Mouse (Mus musculus) neural tube, embryonic 13.5 days (tissue): Measurements from ENCODE around the gene Dennd1a. TPM values are rescaled to one million over a fixed set of nuclear protein-coding genes. Genes with fewer than 3 reads are reported as not detected.

ENCODE experiments used
- ATAC-seq: fragments of 200-750 bp; cut with Nextera tagmentation; 2 replicates; pipeline ENCODE4 v1.8.0; 2017; ENCODE audit warnings: low read depth, mild to moderate bottlenecking, moderate TSS enrichment, moderate library complexity
- H3K27ac ChIP-seq: fragments of 300-500 bp; sonication (generic); replicated peaks from 2 replicates; pipeline ENCODE4 v1.5.1; 2015; ENCODE audit warnings: moderate library complexity, mild to moderate bottlenecking, inconsistent platforms
- H3K27me3 ChIP-seq: fragments of 300-500 bp; sonication (generic); 2 replicates; pipeline ENCODE4 v1.6.1; 2015; ENCODE audit warnings: mild to moderate bottlenecking, inconsistent platforms
- H3K36me3 ChIP-seq: fragments of 300-500 bp; sonication (generic); 2 replicates; pipeline ENCODE4 v1.6.1; 2015; ENCODE audit warnings: mild to moderate bottlenecking, inconsistent platforms
- H3K4me1 ChIP-seq: fragments of 300-500 bp; sonication (generic); replicated peaks from 2 replicates; pipeline ENCODE4 v1.6.1; 2015; ENCODE audit warnings: inconsistent platforms
- H3K4me2 ChIP-seq: fragments of 300-500 bp; sonication (generic); 2 replicates; pipeline ENCODE4 v1.6.1; 2015; ENCODE audit warnings: inconsistent platforms, mild to moderate bottlenecking, moderate library complexity
- H3K4me3 ChIP-seq: fragments of 300-500 bp; sonication (generic); 2 replicates; pipeline ENCODE4 v1.5.1; 2015; ENCODE audit warnings: mild to moderate bottlenecking, inconsistent platforms
- H3K9ac ChIP-seq: fragments of 300-500 bp; sonication (generic); 2 replicates; pipeline ENCODE4 v1.6.1; 2015; ENCODE audit warnings: moderate library complexity, mild to moderate bottlenecking, inconsistent platforms
- H3K9me3 ChIP-seq: fragments of 300-500 bp; sonication (generic); 2 replicates; pipeline ENCODE4 v1.6.1; 2016; ENCODE audit warnings: inconsistent platforms
- WGBS: fragments of 180-500 bp; shearing (Covaris S2); methylation state at CpG from one replicate; pipeline ENCODE4 v1.1.7; 2015; 5-methylcytosine and 5-hydroxymethylcytosine counted together
- polyA plus RNA-seq: library from polyadenylated mRNA; unstranded; fragments of >200 nt; fragmentation: Nextera tagmentation; extraction: Ambion mirVana; gene quantifications from 2 replicates; pipeline ENCODE4 v1.2.1, GENCODE M21; 2015

Dennd1a gene
- polyA plus RNA-seq, 1 experiment from 2014 or later = 14.6 TPM

DNA sequence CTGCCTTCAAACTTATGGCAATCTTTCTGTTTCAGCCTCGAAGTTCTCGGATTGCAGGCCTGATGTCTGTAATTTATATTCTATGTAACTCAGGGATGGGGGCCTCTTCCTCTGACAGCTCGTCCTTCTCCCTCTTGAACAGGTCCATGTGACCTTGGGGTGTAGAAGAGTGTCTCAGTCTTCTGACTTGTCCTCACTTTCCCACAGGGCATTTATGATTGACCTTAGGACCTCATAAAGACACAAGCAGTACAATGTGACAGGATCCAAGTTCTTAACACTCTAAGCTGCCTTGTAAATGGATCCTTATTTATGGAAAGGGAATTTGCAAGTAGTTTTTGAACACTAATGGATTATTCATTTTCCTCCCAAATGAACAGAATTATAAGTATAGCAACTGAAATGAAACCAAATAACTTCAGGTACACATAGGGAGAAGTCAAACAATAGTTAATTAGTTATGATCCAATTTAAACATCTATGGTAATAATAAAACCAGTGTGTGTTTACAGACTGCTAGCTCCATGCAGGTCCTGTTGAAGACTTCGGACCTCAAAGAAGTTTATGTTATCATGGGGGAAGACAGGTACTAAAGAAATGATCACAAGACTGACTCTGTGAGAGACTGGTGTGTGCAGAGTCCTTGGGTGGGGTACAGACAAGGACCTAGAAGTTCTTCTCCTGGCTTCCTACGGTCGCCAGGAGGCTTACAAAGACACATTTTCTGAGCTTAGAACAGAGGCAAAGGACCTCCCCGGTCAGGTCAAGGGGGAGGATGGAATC is 448.8 kb downstream of the Dennd1a start:
- H3K27ac ChIP-seq = no peak overlapping the region
- H3K36me3 ChIP-seq = peaks cover 3% of the 10 kb centered on the region; the same call in 1 of the 2 replicates
- H3K4me3 ChIP-seq = no peak overlapping the region
- peaks cover 16% of the 10 kb centered on the region for H3K4me1 ChIP-seq
- 84% methylated on average over 7 of the region's 7 CpGs for WGBS
- H3K27me3 ChIP-seq = no peaks in the 10 kb centered on the region
- no peak overlapping the region for H3K4me2 ChIP-seq
- ATAC-seq = no peak
- H3K9ac ChIP-seq = no peak overlapping the region
- no peaks in the 10 kb centered on the region for H3K9me3 ChIP-seq

DNA sequence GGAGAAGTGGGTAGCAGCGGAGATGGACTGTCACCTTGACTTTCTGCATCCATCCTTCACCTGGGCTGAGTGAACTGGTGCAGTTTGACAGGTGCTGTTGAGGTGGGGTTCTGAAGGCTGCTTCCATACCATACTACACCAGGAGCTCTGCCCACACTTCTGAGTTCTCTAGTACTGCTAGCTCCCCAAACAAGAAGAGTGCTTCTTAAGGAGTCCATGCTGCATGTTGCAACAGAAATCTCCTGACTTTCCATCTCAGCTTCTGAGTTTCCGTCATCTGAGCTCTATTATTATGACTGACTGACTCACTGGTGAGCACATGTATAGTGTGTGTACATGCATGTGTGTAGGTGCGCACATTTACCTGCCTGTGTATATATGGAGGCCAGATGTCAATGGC is 449.6 kb downstream of the Dennd1a start:
- no peaks in the 10 kb centered on the region for H3K27me3 ChIP-seq
- H3K36me3 ChIP-seq = peaks cover 3% of the 10 kb centered on the region; the same call in 1 of the 2 replicates
- no peak overlapping the region for H3K4me3 ChIP-seq
- peaks cover 7% of the 10 kb centered on the region for H3K4me1 ChIP-seq
- no peak overlapping the region for H3K27ac ChIP-seq
- ATAC-seq = no peak
- no peaks in the 10 kb centered on the region for H3K9me3 ChIP-seq
- 98% methylated on average over 3 of the region's 3 CpGs for WGBS
- H3K9ac ChIP-seq = no peak overlapping the region
- no peak overlapping the region for H3K4me2 ChIP-seq

DNA sequence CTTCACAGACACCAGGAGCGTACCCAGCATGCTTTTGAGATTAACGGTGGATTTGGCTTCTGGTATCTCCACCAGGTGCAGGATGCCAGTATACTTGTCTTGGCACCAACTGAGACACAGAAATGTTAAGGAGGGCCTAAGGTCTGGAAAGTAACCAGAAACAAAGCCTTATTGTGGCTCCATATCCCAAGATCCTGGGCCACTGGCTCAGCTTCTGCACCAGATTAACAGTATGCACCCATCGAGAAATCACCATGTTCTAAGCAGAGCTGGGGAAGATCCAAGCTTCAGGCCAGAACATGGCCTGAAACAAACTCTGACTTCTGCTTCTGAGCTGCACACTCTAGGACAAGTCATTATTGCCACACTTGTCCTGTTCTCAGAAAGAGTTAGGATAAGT is 450.3 kb downstream of the Dennd1a start:
- H3K4me2 ChIP-seq = no peak overlapping the region
- no peak overlapping the region for H3K27ac ChIP-seq
- H3K9ac ChIP-seq = no peak overlapping the region
- WGBS = 98% methylated on average over 3 of the region's 3 CpGs
- peaks cover 1% of the 10 kb centered on the region for H3K4me1 ChIP-seq
- no peaks in the 10 kb centered on the region for H3K9me3 ChIP-seq
- H3K36me3 ChIP-seq = peaks cover 3% of the 10 kb centered on the region; the same call in 1 of the 2 replicates
- no peak overlapping the region for H3K4me3 ChIP-seq
- no peak for ATAC-seq
- no peaks in the 10 kb centered on the region for H3K27me3 ChIP-seq

DNA sequence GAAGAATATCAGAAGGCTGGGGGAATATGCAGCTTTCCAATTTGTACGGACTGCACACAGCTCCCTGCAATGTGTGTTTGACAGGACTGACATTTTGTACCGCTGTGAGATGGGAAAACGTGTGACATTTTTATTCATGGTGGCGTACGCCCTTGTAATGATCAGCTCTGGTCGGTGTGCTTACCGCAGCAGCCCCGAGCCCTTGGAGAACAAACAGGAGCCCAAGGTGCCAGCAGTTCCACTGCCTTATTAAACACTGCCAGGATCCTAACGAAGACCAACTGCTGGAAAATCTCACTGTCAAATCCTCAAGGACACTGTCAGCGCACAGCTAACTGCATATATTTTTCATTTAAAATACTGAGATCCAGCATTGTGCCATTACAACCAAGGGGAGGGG is 454.9 kb downstream of the Dennd1a start:
- Histone ChIP-seq H3K9me3 (no peaks in the 10 kb centered on the region), H3K9ac (no peak overlapping the region), H3K4me2 (no peak overlapping the region), H3K27me3 (no peaks in the 10 kb centered on the region), H3K27ac (no peak overlapping the region), H3K36me3 (no peaks in the 10 kb centered on the region; the same call in 1 of the 2 replicates), H3K4me1 (peaks cover 20% of the 10 kb centered on the region), H3K4me3 (no peak overlapping the region)
- 86% methylated on average over 10 of the region's 10 CpGs for WGBS
- ATAC-seq = no peak

DNA sequence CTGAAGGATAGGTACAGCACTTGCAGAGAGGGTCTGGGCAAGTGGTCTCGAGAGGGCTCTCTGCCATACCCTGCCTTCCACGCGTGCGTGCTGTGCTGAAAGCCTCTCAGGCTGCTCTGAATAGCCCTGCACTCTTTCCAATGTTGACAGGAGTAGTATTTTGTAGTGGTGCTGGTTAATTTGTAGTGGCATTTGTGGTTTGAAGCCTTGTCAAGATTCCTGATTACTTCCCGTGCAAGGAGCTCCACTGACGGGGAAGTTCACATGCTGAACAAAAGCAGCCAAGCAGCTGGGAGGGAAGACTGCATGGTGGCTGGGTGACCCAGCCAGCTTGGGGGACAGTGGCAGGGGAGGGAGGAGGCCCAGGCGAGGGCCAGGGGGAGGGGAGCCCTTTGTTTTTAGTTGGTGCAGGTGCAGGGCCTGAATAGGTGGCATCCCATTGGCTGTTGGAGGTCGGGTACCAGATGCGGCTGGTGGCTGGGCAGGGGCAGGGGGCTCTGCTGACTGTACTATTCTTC is 457.4 kb downstream of the Dennd1a start:
- Histone ChIP-seq H3K4me3 (no peak overlapping the region), H3K9ac (no peak overlapping the region), H3K27ac (peak overlapping the region; percentile 38; the same call in 1 of the 2 replicates), H3K4me1 (peaks cover 20% of the 10 kb centered on the region), H3K27me3 (no peaks in the 10 kb centered on the region), H3K4me2 (no peak overlapping the region), H3K36me3 (no peaks in the 10 kb centered on the region), H3K9me3 (no peaks in the 10 kb centered on the region)
- ATAC-seq = peak; percentile 60
- 24% methylated on average over 9 of the region's 9 CpGs for WGBS

DNA sequence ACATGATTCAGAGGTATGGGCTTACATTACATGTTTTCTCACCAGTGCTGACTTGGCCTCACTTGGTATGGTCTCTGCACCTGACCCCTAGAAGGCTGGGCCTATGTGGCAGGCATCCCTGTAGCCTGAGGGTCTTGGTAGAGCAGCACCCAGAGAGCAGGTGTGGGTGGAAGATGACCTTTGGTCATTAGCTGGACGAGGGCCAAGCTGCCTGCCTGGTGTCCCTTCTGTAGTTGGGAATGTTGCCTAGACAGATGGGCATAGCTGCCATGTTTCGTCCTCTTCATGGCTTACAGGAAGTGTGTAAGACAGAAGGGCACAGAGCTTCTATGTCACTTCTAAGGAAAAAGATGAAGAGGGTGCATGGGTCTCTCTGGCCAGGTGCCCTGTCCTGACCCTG is 463.4 kb downstream of the Dennd1a start:
- Histone ChIP-seq H3K9me3 (no peaks in the 10 kb centered on the region), H3K4me1 (peaks cover 43% of the 10 kb centered on the region), H3K27ac (no peak overlapping the region), H3K36me3 (no peaks in the 10 kb centered on the region), H3K9ac (no peak overlapping the region), H3K4me2 (no peak overlapping the region), H3K4me3 (no peak overlapping the region), H3K27me3 (no peaks in the 10 kb centered on the region)
- ATAC-seq = no peak
- WGBS = 96% methylated on average over 2 of the region's 2 CpGs

DNA sequence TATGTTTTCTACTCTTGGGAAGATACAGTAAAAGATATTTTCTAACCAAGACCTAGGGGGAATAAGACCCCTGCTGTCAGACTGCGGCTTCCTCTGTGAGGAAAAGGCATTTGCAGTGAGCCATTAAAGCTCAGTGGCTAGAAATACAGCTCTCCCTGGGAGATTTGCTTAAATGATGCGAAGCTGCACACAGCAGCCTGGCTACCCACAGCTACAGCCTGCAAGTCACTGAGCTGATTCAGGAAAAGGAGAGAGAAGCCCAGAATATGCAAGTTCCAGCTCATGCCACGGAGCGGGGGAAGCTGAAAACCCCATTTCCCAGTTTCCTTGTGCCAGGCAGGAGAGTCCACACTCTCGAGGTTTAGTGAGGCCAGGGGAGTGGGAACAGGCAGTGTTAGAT is 465.1 kb downstream of the Dennd1a start:
- H3K9ac ChIP-seq = peak overlapping the region; percentile 32; the same call in 1 of the 2 replicates
- H3K4me1 ChIP-seq = peaks cover 56% of the 10 kb centered on the region
- no peaks in the 10 kb centered on the region for H3K9me3 ChIP-seq
- WGBS = 44% methylated on average over 5 of the region's 5 CpGs
- no peak for ATAC-seq
- H3K4me3 ChIP-seq = no peak overlapping the region
- no peaks in the 10 kb centered on the region for H3K27me3 ChIP-seq
- no peaks in the 10 kb centered on the region for H3K36me3 ChIP-seq
- H3K27ac ChIP-seq = peak overlapping the region; percentile 79
- H3K4me2 ChIP-seq = no peak overlapping the region

DNA sequence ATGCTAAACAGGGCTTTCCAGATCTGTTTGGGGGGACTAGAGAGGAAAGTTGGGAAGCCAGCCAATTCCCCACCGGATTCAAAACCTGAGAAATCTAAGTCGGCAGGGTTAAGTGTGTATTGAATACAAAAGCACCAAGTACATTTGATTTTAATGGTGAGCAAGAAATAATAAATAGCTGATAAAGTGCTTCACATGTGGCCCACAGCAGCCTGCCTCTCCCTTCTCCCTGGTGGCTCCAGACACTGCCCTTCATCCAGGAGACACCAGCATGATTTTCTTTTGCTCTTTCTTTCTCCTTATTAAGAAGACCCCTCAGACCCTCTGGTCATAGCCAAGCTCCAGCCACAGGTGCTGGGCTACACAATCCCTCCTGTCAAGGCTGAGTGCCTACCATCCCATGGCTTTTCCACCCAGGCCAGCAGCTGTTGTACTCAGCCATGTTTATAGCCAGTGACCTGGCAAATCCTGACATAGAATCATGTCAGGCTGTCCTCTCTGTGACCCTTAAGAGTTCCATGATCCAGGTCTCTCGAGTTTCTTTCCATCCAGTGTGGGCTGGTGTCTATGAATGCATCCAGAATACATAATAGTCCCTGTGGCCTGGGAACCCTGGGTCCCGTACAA is 467.6 kb downstream of the Dennd1a start:
- H3K4me2 ChIP-seq = no peak overlapping the region
- H3K9me3 ChIP-seq = no peaks in the 10 kb centered on the region
- peak overlapping the region; percentile 78 for H3K27ac ChIP-seq
- no peaks in the 10 kb centered on the region for H3K36me3 ChIP-seq
- no peaks in the 10 kb centered on the region for H3K27me3 ChIP-seq
- no peak overlapping the region for H3K9ac ChIP-seq
- WGBS = 29% methylated on average over 4 of the region's 4 CpGs
- peaks cover 56% of the 10 kb centered on the region for H3K4me1 ChIP-seq
- no peak for ATAC-seq
- H3K4me3 ChIP-seq = no peak overlapping the region

DNA sequence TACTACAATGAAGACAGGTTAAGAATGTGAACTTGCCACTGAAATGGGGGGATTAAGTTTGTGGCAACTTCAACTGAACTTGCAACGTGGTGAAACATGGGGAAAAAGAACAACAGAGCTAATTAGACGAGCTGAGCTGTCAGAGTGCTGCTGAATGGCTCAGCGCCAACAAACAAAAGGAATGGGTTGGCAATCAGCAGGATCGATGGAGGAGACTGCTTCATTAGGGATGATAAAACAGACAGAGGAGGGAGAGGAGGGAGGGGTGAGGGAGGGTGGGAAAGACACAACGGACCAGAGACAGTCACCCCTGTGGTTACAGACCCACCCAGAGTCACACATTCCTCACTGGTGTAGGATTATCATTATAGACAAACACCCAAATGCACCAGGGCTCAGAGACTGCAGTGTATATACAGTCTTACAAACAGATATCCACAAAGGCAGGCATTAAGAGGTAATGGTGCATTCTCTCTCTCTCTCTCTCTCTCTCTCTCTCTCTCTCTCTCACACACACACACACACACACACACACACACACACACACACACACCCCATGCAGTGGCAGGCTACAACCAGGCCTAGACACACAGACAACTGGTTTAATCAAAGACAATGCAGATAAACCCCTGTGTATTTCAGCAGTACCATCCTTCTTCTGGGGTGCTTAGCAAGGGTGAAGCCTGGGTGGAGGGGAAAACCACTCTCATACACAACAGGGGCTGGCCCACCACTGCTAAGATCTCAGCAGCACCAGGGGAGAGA is 468.2 kb downstream of the Dennd1a start:
- no peaks in the 10 kb centered on the region for H3K9me3 ChIP-seq
- no peaks in the 10 kb centered on the region for H3K36me3 ChIP-seq
- H3K4me2 ChIP-seq = no peak overlapping the region
- H3K27ac ChIP-seq = peak overlapping the region; percentile 78
- no peaks in the 10 kb centered on the region for H3K27me3 ChIP-seq
- 0 out of 2 replicates have a peak overlapping the region, but pooled peaks have one; percentile 19 for H3K9ac ChIP-seq
- peaks cover 56% of the 10 kb centered on the region for H3K4me1 ChIP-seq
- ATAC-seq = peak; percentile 49
- no peak overlapping the region for H3K4me3 ChIP-seq
- 6% methylated on average over 5 of the region's 5 CpGs for WGBS

DNA sequence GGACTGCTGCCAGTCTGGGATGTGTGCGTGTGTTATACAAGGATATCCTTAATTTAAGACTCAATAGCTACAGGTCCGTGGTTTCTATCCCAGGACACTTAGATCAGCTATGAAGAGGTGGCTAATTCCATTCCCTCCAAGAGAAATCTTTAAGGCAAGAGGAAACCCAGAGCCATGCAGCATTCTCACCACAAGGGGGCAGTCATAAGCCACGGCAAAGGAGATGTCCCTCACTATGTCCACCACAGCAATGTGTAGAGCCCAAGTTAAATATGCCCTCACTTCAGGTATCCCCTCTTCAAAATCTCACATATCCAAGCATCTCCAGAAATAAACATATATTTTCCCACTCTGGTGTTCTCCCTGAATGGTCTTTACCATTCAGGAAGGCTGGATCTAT is 471.5 kb downstream of the Dennd1a start:
- Histone ChIP-seq H3K4me3 (no peak overlapping the region), H3K9me3 (no peaks in the 10 kb centered on the region), H3K27ac (no peak overlapping the region), H3K9ac (no peak overlapping the region), H3K36me3 (0 out of 2 replicates have a peak, but pooled peaks cover 7% of the 10 kb centered on the region), H3K27me3 (no peaks in the 10 kb centered on the region), H3K4me1 (peaks cover 46% of the 10 kb centered on the region), H3K4me2 (no peak overlapping the region)
- ATAC-seq = no peak
- WGBS = 12% methylated on average over 3 of the region's 3 CpGs

DNA sequence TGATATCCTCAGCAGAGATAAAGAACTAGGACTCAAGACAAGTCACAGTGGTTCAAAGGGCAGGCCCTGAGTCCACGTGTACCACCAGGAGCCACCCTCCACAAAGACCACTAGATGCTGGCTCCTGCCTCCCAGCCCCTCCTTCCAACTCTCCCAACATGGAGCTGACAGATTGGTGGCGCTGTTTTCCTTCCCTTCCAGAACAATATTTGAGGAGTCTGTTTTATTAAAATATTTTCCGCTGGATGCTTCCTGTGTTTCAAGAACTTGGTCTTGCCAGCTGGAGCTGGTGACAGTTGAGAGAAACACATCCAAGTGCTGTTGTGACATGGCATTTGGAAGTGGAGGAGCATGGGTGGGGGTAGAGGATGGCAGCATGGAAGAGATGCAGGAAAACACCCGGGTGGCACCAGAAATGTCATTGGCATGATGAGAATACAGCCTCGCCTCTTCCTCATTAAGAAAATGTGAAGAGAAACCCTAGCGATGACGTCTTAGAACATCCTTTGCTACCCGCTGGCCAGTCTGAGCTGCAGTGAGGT is 472.3 kb downstream of the Dennd1a start:
- Histone ChIP-seq H3K27ac (no peak overlapping the region), H3K4me2 (no peak overlapping the region), H3K36me3 (0 out of 2 replicates have a peak, but pooled peaks cover 11% of the 10 kb centered on the region), H3K4me3 (no peak overlapping the region), H3K9ac (no peak overlapping the region), H3K27me3 (no peaks in the 10 kb centered on the region), H3K9me3 (no peaks in the 10 kb centered on the region), H3K4me1 (peaks cover 38% of the 10 kb centered on the region)
- 87% methylated on average over 8 of the region's 8 CpGs for WGBS
- no peak for ATAC-seq
